Comparison of ENCODE assay signal across 29 mouse cellular contexts in the genomic region with DNA sequence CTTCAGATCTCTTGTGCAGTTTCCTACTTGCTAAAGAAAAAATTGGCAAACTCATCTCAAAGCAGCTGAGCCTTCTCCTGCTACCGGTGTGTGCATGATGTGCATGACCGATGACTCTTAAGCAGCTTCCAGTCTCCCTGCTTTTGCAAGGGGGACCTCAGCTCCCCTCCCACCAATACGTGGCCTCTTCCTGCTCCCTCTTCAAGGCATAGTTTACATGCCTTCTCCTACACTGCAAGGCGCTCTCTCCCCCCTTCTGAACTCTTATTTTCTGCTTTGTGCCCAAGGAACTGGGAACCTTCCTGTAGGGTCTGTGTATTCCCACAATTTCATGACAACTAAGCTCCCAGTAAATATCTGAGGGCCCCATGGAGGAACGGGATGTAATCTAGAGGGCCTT. TPM values are rescaled to one million over a fixed set of nuclear protein-coding genes. Genes with fewer than 3 reads are reported as not detected.
"Had no signal": no experiment of that assay in that cellular context is flagged by ENCODE, and none has a peak within 500 bp of the region (broad histone marks: within the 10 kb centered on the region; RNA-seq: fewer than 3 reads in every experiment).

No protein-coding gene starts in this region.

- H3K4me1 ChIP-seq: liver, embryonic 12.5 days; liver, embryonic 15.5 days; lung, embryonic 15.5 days; megakaryocyte, embryonic 14.5 days; neural tube, embryonic 12.5 days; neural tube, embryonic 15.5 days had no signal

- H3K9me3 ChIP-seq: kidney, embryonic 15.5 days; limb, embryonic 12.5 days; liver, embryonic 12.5 days; liver, embryonic 15.5 days; lung, embryonic 15.5 days; neural tube, embryonic 12.5 days; neural tube, embryonic 15.5 days had no signal

- ATAC-seq: liver, embryonic 12.5 days had no signal

- H3K4me3 ChIP-seq: kidney, embryonic 15.5 days; left cerebral cortex, adult 2 months; limb, embryonic 12.5 days; liver, embryonic 12.5 days; liver, embryonic 15.5 days; lung, embryonic 15.5 days; neural tube, embryonic 12.5 days; neural tube, embryonic 15.5 days had no signal

- H3K9ac ChIP-seq: kidney, embryonic 15.5 days; limb, embryonic 12.5 days; liver, embryonic 12.5 days; liver, embryonic 15.5 days; lung, embryonic 15.5 days; neural tube, embryonic 12.5 days; neural tube, embryonic 15.5 days had no signal

- H3K36me3 ChIP-seq: kidney, embryonic 15.5 days; limb, embryonic 12.5 days; liver, embryonic 12.5 days; liver, embryonic 15.5 days; lung, embryonic 15.5 days; neural tube, embryonic 12.5 days; neural tube, embryonic 15.5 days had no signal

- DNase-seq: kidney, adult 11 months; kidney, adult 8-10 months; kidney, postnatal 10 days; kidney, postnatal 36 days; layer of hippocampus, postnatal 36 days; liver; lung, adult 18-20 months; lung, postnatal 10 days; lung, postnatal 36 days; right cerebral cortex, adult 18-20 months; right cerebral cortex, postnatal 14 days; right cerebral cortex, postnatal 4 days; thymus, adult 2 months; thymus, postnatal 14 days had no signal

- H3K4me2 ChIP-seq: kidney, embryonic 15.5 days; limb, embryonic 12.5 days; liver, embryonic 12.5 days; liver, embryonic 15.5 days; lung, embryonic 15.5 days; neural tube, embryonic 12.5 days; neural tube, embryonic 15.5 days had no signal

- H3K27ac ChIP-seq: kidney, embryonic 15.5 days; left cerebral cortex, adult 2 months; limb, embryonic 12.5 days; liver, embryonic 12.5 days; liver, embryonic 15.5 days; lung, embryonic 15.5 days; neural tube, embryonic 12.5 days; neural tube, embryonic 15.5 days; stomach, postnatal 0 days had no signal

RNA-seq across cellular contexts. Expression of a gene that starts 40.0 kb away (rescaled TPM):
- total RNA-seq: layer of hippocampus, adult 8-10 months; layer of hippocampus, postnatal 10 days; layer of hippocampus, postnatal 36 days; left cerebral cortex, adult 2 months; left cerebral cortex, postnatal 10 days; left cerebral cortex, postnatal 36 days had no signal
- polyA plus RNA-seq: liver, embryonic 12.5 days; lung, embryonic 15.5 days; stomach, embryonic 14.5 days; stomach, postnatal 0 days had no signal
